Mouse (Mus musculus) c-Kit-positive CD71-positive TER-119-negative erythroid progenitor cells, embryonic 14.5 days (primary cell): ENCODE measurements around the gene Pilra.
"Not testable (repeated sequence)": the region's sequence is repeated elsewhere in the genome, so short reads cannot be mapped to it uniquely, and the experiment has no call there.

Source experiments
- DNase-seq: peaks from one replicate; pipeline ENCODE4 v3.0.0-alpha.2; 2013; ENCODE audit warnings: low read depth

The Pilra gene

GRCm38 (mm10) chr5:137835966-137836520 lies at the start of gene Pilra:
Pilra (minus strand) TSS chr5:137836281.
- DNase-seq = not testable (repeated sequence)

- DNase-seq = no peak
Observed at GRCm38 (mm10) chr5:137883345-137883744, 47.3 kb upstream of the Pilra start.

- DNase-seq = no peak
Observed at GRCm38 (mm10) chr5:137882922-137883321, 46.8 kb upstream of the Pilra start.

GRCm38 (mm10) chr5:137877860-137878259 lies 41.8 kb upstream of the Pilra start:
- DNase-seq = no peak

- DNase-seq = no peak
Observed at GRCm38 (mm10) chr5:137875054-137875453, 39.0 kb upstream of the Pilra start.

- DNase-seq = not testable (repeated sequence)
Observed at GRCm38 (mm10) chr5:137872381-137872702, 36.3 kb upstream of the Pilra start.

- DNase-seq = not testable (repeated sequence)
Observed at GRCm38 (mm10) chr5:137871644-137872380, 35.7 kb upstream of the Pilra start, which contains the start of gene Pilrb2. Pilrb2 (minus strand) TSS chr5:137871815.

GRCm38 (mm10) chr5:137868600-137868999 lies 32.5 kb upstream of the Pilra start:
- not testable (repeated sequence) for DNase-seq

GRCm38 (mm10) chr5:137864008-137864407 lies 27.9 kb upstream of the Pilra start:
- DNase-seq = not testable (repeated sequence)

- not testable (repeated sequence) for DNase-seq
Observed at GRCm38 (mm10) chr5:137857960-137858710, 22.1 kb upstream of the Pilra start, which contains the start of gene Pilrb1. Pilrb1 (minus strand) TSS chr5:137858106.

- not testable (repeated sequence) for DNase-seq
Observed at GRCm38 (mm10) chr5:137856870-137857269, 20.8 kb upstream of the Pilra start.

- not testable (repeated sequence) for DNase-seq
Observed at GRCm38 (mm10) chr5:137854907-137855306, 18.8 kb upstream of the Pilra start.

- not testable (repeated sequence) for DNase-seq
Observed at GRCm38 (mm10) chr5:137850313-137850712, 14.2 kb upstream of the Pilra start.

- DNase-seq = not testable (repeated sequence)
Observed at GRCm38 (mm10) chr5:137837110-137837509, 1.0 kb upstream of the Pilra start.

- no peak for DNase-seq
Observed at GRCm38 (mm10) chr5:137836611-137837010, 530 bp upstream of the Pilra start.

- DNase-seq = no peak
Observed at GRCm38 (mm10) chr5:137833500-137833899, 2.6 kb downstream of the Pilra start.

GRCm38 (mm10) chr5:137831506-137831905 lies 4.6 kb downstream of the Pilra start:
- no peak for DNase-seq

GRCm38 (mm10) chr5:137831106-137831505 lies 5.0 kb downstream of the Pilra start:
- no peak for DNase-seq

- DNase-seq = no peak
Observed at GRCm38 (mm10) chr5:137830238-137830637, 5.8 kb downstream of the Pilra start.

GRCm38 (mm10) chr5:137828694-137829093 lies 7.4 kb downstream of the Pilra start:
- DNase-seq = no peak

GRCm38 (mm10) chr5:137826421-137826820 lies 9.7 kb downstream of the Pilra start:
- DNase-seq = no peak

- no peak for DNase-seq
Observed at GRCm38 (mm10) chr5:137825971-137826370, 10.1 kb downstream of the Pilra start.

- DNase-seq = no peak
Observed at GRCm38 (mm10) chr5:137825030-137825429, 11.1 kb downstream of the Pilra start.
